In the genomic region with DNA sequence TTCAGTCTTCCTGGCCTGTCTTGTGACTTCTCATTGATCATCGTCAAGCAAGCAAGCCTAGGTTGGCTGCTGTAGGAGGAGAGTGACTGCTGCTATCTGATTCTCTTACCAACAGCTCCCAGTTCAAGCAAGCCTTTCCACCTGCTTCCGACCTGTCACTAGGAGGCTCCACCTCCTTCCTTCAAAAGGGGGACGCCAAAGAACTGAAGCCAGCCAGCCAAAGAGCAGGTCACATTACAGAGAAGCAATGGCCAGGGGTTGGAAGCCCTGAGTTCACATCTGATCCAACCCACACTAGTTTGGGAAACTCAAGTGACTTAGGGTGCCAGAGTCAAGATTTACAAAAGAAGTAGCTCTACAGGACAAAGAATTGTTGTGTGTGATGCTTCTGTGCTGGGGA, we compare ENCODE assay signal across 17 mouse cellular contexts.
DNase-seq lines count a peak whose midpoint lies in the region; ATAC-seq and TF ChIP-seq lines count a peak whose summit lies in the region.
"Had no signal": no experiment of that assay in that cellular context is flagged by ENCODE, and none has a peak within 500 bp of the region (broad histone marks: within the 10 kb centered on the region; RNA-seq: fewer than 3 reads in every experiment).

No protein-coding gene starts in this region.

- DNase-seq in kidney, postnatal 0 days (ENCODE audit: low spot score): peak; percentile 21
- DNase-seq in kidney, adult 11 months: no peak
- DNase-seq in midbrain, embryonic 11.5 days (ENCODE audit: low spot score, missing footprints): peak; percentile 26
- DNase-seq in midbrain, postnatal 0 days (ENCODE audit: low spot score): no peak
- no peak for DNase-seq in adrenal gland, postnatal 4 days (ENCODE audit: low spot score in 2 of 2)
- DNase-seq: adrenal gland, postnatal 10 days; cerebellum, adult 11-12 months; cerebellum, adult 9-10 months; cerebellum, postnatal 25 days; gastrocnemius, postnatal 14 days; heart, postnatal 14 days had no signal

- ATAC-seq in intestine, postnatal 0 days: no peak
- ATAC-seq in intestine, embryonic 15.5 days: no peak
- ATAC-seq in kidney, postnatal 0 days (replicated peaks; ENCODE audit: low FRiP score, low read depth): no peak
- ATAC-seq in midbrain, embryonic 11.5 days (ENCODE audit: low FRiP score): no peak
- no peak for ATAC-seq in midbrain, postnatal 0 days (ENCODE audit: low FRiP score)
- ATAC-seq: forebrain, embryonic 15.5 days; hindbrain, postnatal 0 days had no signal

- H3K4me2 ChIP-seq in intestine, postnatal 0 days (replicated peaks; ENCODE audit: low read depth): no peak overlapping the region
- no peak overlapping the region for H3K4me2 ChIP-seq in intestine, embryonic 15.5 days (replicated peaks)
- H3K4me2 ChIP-seq in kidney, postnatal 0 days (ENCODE audit: low read length): no peak overlapping the region
- H3K4me2 ChIP-seq in midbrain, embryonic 11.5 days: no peak overlapping the region
- H3K4me2 ChIP-seq in midbrain, postnatal 0 days (ENCODE audit: low read depth, low read length, poor library complexity, severe bottlenecking): no peak overlapping the region
- H3K4me2 ChIP-seq: embryonic facial prominence, embryonic 12.5 days; forebrain, embryonic 15.5 days; hindbrain, embryonic 13.5 days had no signal

- H3K9me3 ChIP-seq in intestine, postnatal 0 days (ENCODE audit: control insufficient read depth): no peaks in the 10 kb centered on the region
- H3K9me3 ChIP-seq in intestine, embryonic 15.5 days: no peaks in the 10 kb centered on the region
- no peaks in the 10 kb centered on the region for H3K9me3 ChIP-seq in kidney, postnatal 0 days (replicated peaks; ENCODE audit: low read length)
- H3K9me3 ChIP-seq in midbrain, embryonic 11.5 days (ENCODE audit: control insufficient read depth, low read length): no peaks in the 10 kb centered on the region
- H3K9me3 ChIP-seq in midbrain, postnatal 0 days (ENCODE audit: low read length): no peaks in the 10 kb centered on the region
- H3K9me3 ChIP-seq: embryonic facial prominence, embryonic 12.5 days; forebrain, embryonic 15.5 days; hindbrain, embryonic 13.5 days had no signal

- H3K4me3 ChIP-seq in intestine, postnatal 0 days (ENCODE audit: low read depth, low read length): no peak overlapping the region
- H3K4me3 ChIP-seq in intestine, embryonic 15.5 days (replicated peaks): no peak overlapping the region
- H3K4me3 ChIP-seq in kidney, postnatal 0 days (replicated peaks; ENCODE audit: low read depth, low read length): no peak overlapping the region
- no peak overlapping the region for H3K4me3 ChIP-seq in midbrain, embryonic 11.5 days (ENCODE audit: low read depth, low read length)
- no peak overlapping the region for H3K4me3 ChIP-seq in midbrain, postnatal 0 days (ENCODE audit: low read depth, low read length)
- H3K4me3 ChIP-seq: embryonic facial prominence, embryonic 12.5 days; forebrain, embryonic 15.5 days; hindbrain, embryonic 13.5 days had no signal

- H3K9ac ChIP-seq in intestine, postnatal 0 days (ENCODE audit: low read depth, low read length): no peak overlapping the region
- no peak overlapping the region for H3K9ac ChIP-seq in intestine, embryonic 15.5 days
- H3K9ac ChIP-seq in kidney, postnatal 0 days (ENCODE audit: low read depth, low read length): no peak overlapping the region
- H3K9ac ChIP-seq in midbrain, embryonic 11.5 days (ENCODE audit: low read length): no peak overlapping the region
- H3K9ac ChIP-seq in midbrain, postnatal 0 days (replicated peaks; ENCODE audit: low read length, poor library complexity, severe bottlenecking): no peak overlapping the region
- H3K9ac ChIP-seq: embryonic facial prominence, embryonic 12.5 days; forebrain, embryonic 15.5 days; hindbrain, embryonic 13.5 days had no signal

- H3K4me1 ChIP-seq in intestine, postnatal 0 days (replicated peaks; ENCODE audit: control insufficient read depth, insufficient read depth, low read length): no peaks in the 10 kb centered on the region
- no peaks in the 10 kb centered on the region for H3K4me1 ChIP-seq in intestine, embryonic 15.5 days (replicated peaks)
- H3K4me1 ChIP-seq in kidney, postnatal 0 days (replicated peaks; ENCODE audit: insufficient read depth, low read length): no peaks in the 10 kb centered on the region
- H3K4me1 ChIP-seq in midbrain, embryonic 11.5 days (ENCODE audit: control insufficient read depth, insufficient read depth, low read length): no peaks in the 10 kb centered on the region
- no peaks in the 10 kb centered on the region for H3K4me1 ChIP-seq in midbrain, postnatal 0 days (ENCODE audit: insufficient read depth, low read length)
- H3K4me1 ChIP-seq: embryonic facial prominence, embryonic 12.5 days had no signal

- H3K27me3 ChIP-seq in intestine, postnatal 0 days (replicated peaks; ENCODE audit: control insufficient read depth, insufficient read depth, low read length): no peaks in the 10 kb centered on the region
- no peaks in the 10 kb centered on the region for H3K27me3 ChIP-seq in intestine, embryonic 15.5 days (replicated peaks)
- no peaks in the 10 kb centered on the region for H3K27me3 ChIP-seq in kidney, postnatal 0 days (ENCODE audit: insufficient read depth, low read length)
- no peaks in the 10 kb centered on the region for H3K27me3 ChIP-seq in midbrain, embryonic 11.5 days (ENCODE audit: control insufficient read depth, insufficient read depth, low read length)
- no peaks in the 10 kb centered on the region for H3K27me3 ChIP-seq in midbrain, postnatal 0 days (ENCODE audit: insufficient read depth, low read length)
- H3K27me3 ChIP-seq: embryonic facial prominence, embryonic 12.5 days; forebrain, embryonic 15.5 days; hindbrain, embryonic 13.5 days had no signal

- no peak overlapping the region for H3K27ac ChIP-seq in intestine, postnatal 0 days (ENCODE audit: low read depth, low read length)
- no peak overlapping the region for H3K27ac ChIP-seq in intestine, embryonic 15.5 days
- no peak overlapping the region for H3K27ac ChIP-seq in kidney, postnatal 0 days
- no peak overlapping the region for H3K27ac ChIP-seq in midbrain, embryonic 11.5 days (ENCODE audit: low read depth, low read length)
- H3K27ac ChIP-seq in midbrain, postnatal 0 days (ENCODE audit: low read depth, low read length): no peak overlapping the region
- H3K27ac ChIP-seq: embryonic facial prominence, embryonic 12.5 days; forebrain, embryonic 15.5 days; hindbrain, embryonic 13.5 days; hindbrain, postnatal 0 days had no signal

- 51% methylated on average over 3 of the region's 3 CpGs for WGBS in intestine, postnatal 0 days
- WGBS in intestine, embryonic 15.5 days: 30% methylated on average over 3 of the region's 3 CpGs
- WGBS in kidney, postnatal 0 days: 37% methylated on average over 3 of the region's 3 CpGs
- WGBS in midbrain, embryonic 11.5 days: 36% methylated on average over 3 of the region's 3 CpGs
- WGBS in midbrain, postnatal 0 days: 42% methylated on average over 3 of the region's 3 CpGs

- 0 out of 2 replicates have a peak, but pooled peaks have one; percentile 16 for TF ChIP-seq CTCF in intestine, postnatal 0 days (IDR thresholded peaks at IDR 0.05; ENCODE audit: low read depth)
- peak; percentile 57 for TF ChIP-seq CTCF in kidney, postnatal 0 days (IDR thresholded peaks at IDR 0.05; ENCODE audit: low read depth)
- TF ChIP-seq CTCF in midbrain, postnatal 0 days (IDR thresholded peaks at IDR 0.05): no peak

- no peaks in the 10 kb centered on the region for H3K36me3 ChIP-seq in intestine, postnatal 0 days (ENCODE audit: control insufficient read depth, insufficient read depth)
- no peaks in the 10 kb centered on the region for H3K36me3 ChIP-seq in intestine, embryonic 15.5 days
- H3K36me3 ChIP-seq in kidney, postnatal 0 days (ENCODE audit: insufficient read depth, low read length): no peaks in the 10 kb centered on the region
- H3K36me3 ChIP-seq in midbrain, embryonic 11.5 days (ENCODE audit: control insufficient read depth, insufficient read depth, low read length): no peaks in the 10 kb centered on the region
- no peaks in the 10 kb centered on the region for H3K36me3 ChIP-seq in midbrain, postnatal 0 days (ENCODE audit: insufficient read depth, low read length)
- H3K36me3 ChIP-seq: embryonic facial prominence, embryonic 12.5 days; forebrain, embryonic 15.5 days; hindbrain, embryonic 13.5 days had no signal

Comparison
In these comparisons a context has a peak if more than half of its experiments do, and no peak if none do; other contexts are left out.
1. DNase-seq: peak in kidney, postnatal 0 days (single experiment) and midbrain, embryonic 11.5 days (single experiment); none in kidney, adult 11 months (single experiment), midbrain, postnatal 0 days (single experiment) and adrenal gland, postnatal 4 days (0 of 2).